Mouse (Mus musculus): Measurements from ENCODE around the gene Mfsd2b.
"Not testable (repeated sequence)": the region's sequence is repeated elsewhere in the genome, so short reads cannot be mapped to it uniquely, and the experiment has no call there.

Gene Mfsd2b

GRCm38 (mm10) chr12:4874161-4874927 is at the start of gene Mfsd2b:
Gene Mfsd2b, minus strand, starts transcription at chr12:4874359.
- peak; percentile 81 for DNase-seq (ENCODE audit: low read depth, low spot score)

- DNase-seq (ENCODE audit: low read depth, low spot score), result peak; percentile 78
Measured at GRCm38 (mm10) chr12:4917805-4918591, 43.8 kb upstream of the Mfsd2b start.

- peak; percentile 99 for DNase-seq (ENCODE audit: low read depth, low spot score)
Measured at GRCm38 (mm10) chr12:4916994-4917804, 43.0 kb upstream of the Mfsd2b start, which contains the start of gene Atad2b. Gene Atad2b, plus strand, starts transcription at chr12:4917353.

- DNase-seq (ENCODE audit: low read depth, low spot score), result no peak
Measured at GRCm38 (mm10) chr12:4914944-4915343, 40.8 kb upstream of the Mfsd2b start.

GRCm38 (mm10) chr12:4914441-4914840 is 40.3 kb upstream of the Mfsd2b start:
- no peak for DNase-seq (ENCODE audit: low read depth, low spot score)

- no peak for DNase-seq (ENCODE audit: low read depth, low spot score)
Measured at GRCm38 (mm10) chr12:4911716-4912115, 37.6 kb upstream of the Mfsd2b start.

GRCm38 (mm10) chr12:4910496-4910895 is 36.3 kb upstream of the Mfsd2b start:
- DNase-seq (ENCODE audit: low read depth, low spot score), result not testable (repeated sequence)

- peak; percentile 16 for DNase-seq (ENCODE audit: low read depth, low spot score)
Measured at GRCm38 (mm10) chr12:4908391-4908790, 34.2 kb upstream of the Mfsd2b start.

GRCm38 (mm10) chr12:4906951-4907906 is 33.1 kb upstream of the Mfsd2b start, which contains the start of gene Ubxn2a:
Gene Ubxn2a, minus strand, starts transcription at chr12:4907705.
- DNase-seq (ENCODE audit: low read depth, low spot score), result peak; percentile 97

GRCm38 (mm10) chr12:4906476-4906875 is 32.3 kb upstream of the Mfsd2b start:
- peak; percentile 10 for DNase-seq (ENCODE audit: low read depth, low spot score)

- DNase-seq (ENCODE audit: low read depth, low spot score), result peak; percentile 54
Measured at GRCm38 (mm10) chr12:4905946-4906345, 31.8 kb upstream of the Mfsd2b start.

- no peak for DNase-seq (ENCODE audit: low read depth, low spot score)
Measured at GRCm38 (mm10) chr12:4898024-4898423, 23.9 kb upstream of the Mfsd2b start.

GRCm38 (mm10) chr12:4889891-4890290 is 15.7 kb upstream of the Mfsd2b start:
- no peak for DNase-seq (ENCODE audit: low read depth, low spot score)

GRCm38 (mm10) chr12:4889251-4889650 is 15.1 kb upstream of the Mfsd2b start:
- no peak for DNase-seq (ENCODE audit: low read depth, low spot score)

- no peak for DNase-seq (ENCODE audit: low read depth, low spot score)
Measured at GRCm38 (mm10) chr12:4888739-4889138, 14.6 kb upstream of the Mfsd2b start.

- DNase-seq (ENCODE audit: low read depth, low spot score), result not testable (repeated sequence)
Measured at GRCm38 (mm10) chr12:4886581-4886980, 12.4 kb upstream of the Mfsd2b start.

GRCm38 (mm10) chr12:4885062-4885461 is 10.9 kb upstream of the Mfsd2b start:
- DNase-seq (ENCODE audit: low read depth, low spot score), result no peak

- no peak for DNase-seq (ENCODE audit: low read depth, low spot score)
Measured at GRCm38 (mm10) chr12:4882086-4882485, 7.9 kb upstream of the Mfsd2b start.

- peak; percentile 47 for DNase-seq (ENCODE audit: low read depth, low spot score)
Measured at GRCm38 (mm10) chr12:4879048-4879447, 4.9 kb upstream of the Mfsd2b start.

GRCm38 (mm10) chr12:4878296-4878783 is 4.2 kb upstream of the Mfsd2b start:
- no peak for DNase-seq (ENCODE audit: low read depth, low spot score)
